Mouse (Mus musculus) frontal cortex, postnatal 36 days (tissue): ENCODE data around the gene Lrrc29.

Experiments
- DNase-seq, 2 experiments: peaks; one replicate each; pipeline ENCODE4 v3.0.0; 2022; ENCODE audit warnings: low spot score in 2 of 2

Gene Lrrc29

DNA sequence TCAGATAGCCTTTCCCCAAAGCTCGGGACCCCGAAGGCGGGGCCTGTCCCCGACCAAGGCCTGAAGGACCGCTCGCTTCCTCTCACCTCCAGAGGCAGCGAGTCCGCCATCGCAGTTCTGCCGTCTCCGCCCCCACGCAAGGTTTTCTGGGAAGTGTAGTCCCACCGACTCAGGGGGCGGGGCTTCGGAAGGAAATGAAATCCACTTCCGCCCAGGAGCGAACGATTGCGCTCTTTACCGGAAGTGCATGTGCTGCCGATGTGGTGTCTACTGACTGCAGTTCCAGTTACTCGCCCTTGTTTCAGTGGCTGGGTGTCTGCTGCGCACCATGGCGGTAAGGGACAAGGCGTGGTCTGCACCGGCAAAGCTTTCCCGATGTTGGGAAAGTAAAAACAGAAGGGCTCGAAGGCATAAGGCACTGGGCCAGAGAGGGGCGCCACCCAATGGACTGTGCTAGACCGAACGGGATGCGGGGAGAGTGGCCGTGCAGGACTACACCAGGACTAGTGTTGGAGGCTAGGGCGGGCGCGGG, at the start of gene Lrrc29, which contains the start of gene Tmem208:
Gene Lrrc29, minus strand, starts transcription at position 138 of the 532 bp plus-strand sequence.
Gene Tmem208, plus strand, starts transcription at position 214 of the 532 bp plus-strand sequence.
- DNase-seq = peak; percentile 95 to 97

DNA sequence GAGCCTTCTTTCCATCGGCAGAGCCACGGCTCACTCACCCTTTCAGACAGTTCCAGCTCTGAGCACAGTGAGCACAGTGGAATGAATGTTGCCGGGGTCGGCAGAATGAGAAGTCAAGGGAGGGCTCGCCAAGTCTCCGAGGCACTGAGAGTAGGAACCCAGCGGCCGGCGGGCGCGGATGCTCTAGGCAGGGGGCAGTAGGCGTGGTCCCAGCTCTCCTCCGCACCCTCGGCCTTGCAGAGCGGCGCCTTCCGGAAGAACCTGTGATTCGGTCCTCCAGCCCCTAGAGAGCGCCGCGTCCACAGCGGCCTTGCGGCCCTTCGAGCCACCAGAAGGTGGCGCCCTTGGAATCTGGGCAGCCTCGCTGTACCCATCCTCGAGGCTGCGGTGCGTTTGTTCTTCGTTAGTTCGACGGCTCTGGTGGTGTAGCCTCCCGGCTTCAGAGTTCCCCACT, 48.5 kb upstream of the Lrrc29 start:
- DNase-seq = no peak

DNA sequence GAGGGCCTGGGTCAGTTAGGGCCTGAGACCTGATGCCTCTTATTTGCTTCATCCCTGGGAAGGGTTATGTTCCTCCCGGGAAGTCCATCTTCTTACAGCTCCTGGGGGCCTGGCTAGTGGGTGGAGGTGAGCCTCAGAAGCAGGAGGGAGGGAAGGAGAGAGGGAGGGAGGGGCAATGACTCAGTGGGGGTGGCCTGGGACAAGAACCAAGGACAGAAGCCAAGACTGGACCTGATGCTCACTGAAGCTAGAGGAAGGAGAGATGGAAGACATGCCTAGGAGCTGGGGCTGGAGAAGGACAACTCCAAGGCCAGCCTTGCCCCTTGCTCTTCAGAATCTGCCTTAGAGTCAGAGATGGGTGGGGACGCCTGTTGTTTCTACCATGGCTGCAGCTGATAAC, 47.0 kb upstream of the Lrrc29 start, which contains the start of gene Plekhg4:
Gene Plekhg4, plus strand, starts transcription at position 243 of the 400 bp plus-strand sequence.
- no peak for DNase-seq

DNA sequence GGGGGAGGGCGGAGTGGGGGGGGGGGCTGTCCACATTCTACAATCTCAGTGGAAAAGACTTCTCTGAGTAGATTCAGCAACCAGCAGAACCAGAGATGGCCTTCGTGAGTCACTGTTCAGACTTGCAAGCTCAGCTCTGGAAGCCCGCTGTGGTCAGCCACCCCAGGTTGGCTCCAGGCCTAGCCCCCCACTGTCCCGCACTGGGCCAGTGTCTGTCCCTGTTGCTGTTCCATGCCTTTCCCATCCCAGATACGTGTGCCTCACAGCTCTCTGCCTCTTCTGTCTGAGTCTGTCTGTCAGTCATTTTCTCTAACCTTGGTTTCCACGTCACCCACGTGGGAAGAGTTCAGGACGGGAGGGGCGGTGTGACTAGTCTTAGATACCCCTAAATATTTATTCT, 46.4 kb upstream of the Lrrc29 start:
- DNase-seq = no peak

DNA sequence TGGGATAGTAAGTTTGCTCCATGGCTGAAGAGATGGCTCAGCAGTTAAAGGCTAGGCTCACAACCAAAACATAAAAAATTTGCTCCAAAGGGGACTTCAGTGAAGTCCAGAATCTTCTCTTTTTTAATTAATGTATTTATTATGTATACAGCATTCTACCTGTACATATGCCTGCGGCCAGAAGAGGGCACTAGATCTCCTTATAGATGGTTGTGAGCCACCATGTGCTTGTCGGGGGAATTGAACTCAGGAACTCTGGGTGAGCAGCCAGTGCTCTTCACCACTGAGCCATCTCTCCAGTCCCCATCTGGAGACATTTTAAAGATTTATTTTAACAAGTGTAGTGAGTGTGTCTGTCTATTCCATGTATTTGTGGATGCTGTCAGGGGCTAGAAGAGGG, 41.0 kb upstream of the Lrrc29 start:
- no peak for DNase-seq

DNA sequence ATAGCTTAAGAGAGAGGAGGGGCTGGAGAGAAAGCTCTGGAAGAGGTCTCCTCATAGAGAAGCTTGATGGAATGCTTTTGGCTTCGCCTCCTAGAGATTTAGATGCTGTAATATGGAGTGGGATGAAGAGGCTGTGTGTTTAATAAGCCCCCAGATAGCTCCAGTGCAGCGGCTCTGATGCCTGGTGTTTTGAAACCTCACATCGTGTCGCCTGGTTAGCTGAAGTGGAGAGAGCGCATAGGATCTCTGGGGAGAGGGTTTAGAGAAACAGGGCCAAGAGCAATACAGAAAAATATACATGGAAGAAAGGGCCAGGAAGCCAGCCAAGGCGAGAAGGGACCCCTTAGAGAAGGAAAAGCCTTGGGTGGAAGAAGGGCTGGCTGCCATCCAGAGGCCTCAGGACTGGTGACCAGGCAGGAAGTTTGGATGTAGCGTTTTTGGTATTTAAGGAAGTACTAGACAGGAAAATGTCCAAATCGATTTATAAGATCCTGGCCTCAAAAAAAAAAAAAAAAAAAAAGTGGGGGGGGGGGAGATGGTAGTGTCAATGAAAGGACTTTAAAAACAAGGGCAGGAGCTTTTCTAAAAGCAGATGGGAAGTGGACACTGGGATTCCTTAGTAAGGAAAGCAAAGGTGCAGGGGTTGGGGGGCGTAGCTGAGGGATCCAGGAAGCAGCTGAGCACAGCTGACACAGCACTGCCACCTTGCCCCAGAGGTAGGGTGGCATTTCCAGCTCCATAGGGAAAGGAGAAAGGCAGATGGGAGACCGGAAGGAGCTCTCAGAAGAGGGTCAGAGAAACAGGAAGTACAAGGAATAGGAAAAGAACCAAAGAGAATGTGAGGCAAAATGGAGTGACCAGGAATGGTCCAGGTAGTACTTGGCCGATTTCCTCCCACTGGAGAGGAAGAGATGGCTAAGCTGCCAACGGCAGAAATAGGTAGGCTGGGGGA, 35.9 kb upstream of the Lrrc29 start:
- DNase-seq = no peak

DNA sequence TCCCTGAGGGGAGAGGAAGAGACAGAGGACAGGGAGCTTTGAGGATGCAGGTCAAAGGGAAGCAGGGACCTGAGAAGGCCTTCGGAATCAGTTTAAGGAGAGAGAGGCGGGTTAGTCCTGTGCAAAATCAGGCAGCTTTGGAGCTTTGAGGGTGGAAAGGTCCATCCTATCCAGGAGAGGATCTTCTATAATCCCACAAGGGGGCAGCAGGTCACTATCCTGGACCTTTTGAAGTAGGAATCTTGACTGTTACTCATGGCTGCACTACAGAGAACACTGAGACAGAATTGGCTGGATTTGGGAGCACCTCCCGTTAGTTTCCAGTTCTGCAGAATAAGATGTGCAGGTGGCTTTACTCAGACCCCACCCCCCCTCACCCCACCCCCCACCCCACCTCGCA, 33.6 kb upstream of the Lrrc29 start:
- no peak for DNase-seq

DNA sequence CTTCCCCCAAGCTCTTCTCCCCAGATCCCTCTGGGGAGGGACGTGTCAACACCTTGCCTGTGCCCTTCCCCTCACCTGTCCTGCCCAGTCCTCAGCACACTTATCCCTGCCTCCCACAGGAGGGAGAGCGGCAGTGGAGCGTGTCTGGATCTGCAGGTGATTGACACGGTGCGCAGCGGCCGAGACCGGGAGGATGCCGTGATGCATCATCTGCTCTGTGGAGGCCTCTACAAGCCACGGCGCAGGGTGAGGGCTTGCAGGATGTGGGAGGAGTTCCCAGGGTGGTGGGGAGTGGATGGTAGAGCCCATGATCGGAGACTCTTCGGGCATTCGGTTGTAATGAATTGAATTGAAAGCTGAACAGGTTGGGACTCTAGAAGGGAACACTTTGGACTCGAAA, 33.1 kb upstream of the Lrrc29 start:
- no peak for DNase-seq

DNA sequence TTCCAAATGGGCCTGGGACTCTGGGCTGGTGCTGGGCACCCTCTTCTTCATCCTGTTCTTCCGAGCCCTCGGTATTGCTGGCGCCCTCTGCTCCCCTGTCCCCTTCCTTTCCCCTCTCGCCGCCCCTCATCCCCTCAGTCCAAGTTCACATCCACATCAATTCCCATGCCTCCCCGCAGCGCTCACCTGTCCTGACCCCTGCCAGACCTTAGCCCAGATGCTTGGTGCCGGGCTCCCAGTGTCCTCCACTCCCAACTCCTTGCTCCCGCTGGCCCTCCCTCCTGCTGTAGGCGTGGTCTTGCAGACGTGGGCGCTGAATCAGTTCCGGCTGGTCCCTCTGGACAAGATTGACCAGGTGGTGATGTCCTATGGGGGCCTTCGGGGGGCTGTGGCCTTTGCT, 30.6 kb upstream of the Lrrc29 start:
- no peak for DNase-seq

DNA sequence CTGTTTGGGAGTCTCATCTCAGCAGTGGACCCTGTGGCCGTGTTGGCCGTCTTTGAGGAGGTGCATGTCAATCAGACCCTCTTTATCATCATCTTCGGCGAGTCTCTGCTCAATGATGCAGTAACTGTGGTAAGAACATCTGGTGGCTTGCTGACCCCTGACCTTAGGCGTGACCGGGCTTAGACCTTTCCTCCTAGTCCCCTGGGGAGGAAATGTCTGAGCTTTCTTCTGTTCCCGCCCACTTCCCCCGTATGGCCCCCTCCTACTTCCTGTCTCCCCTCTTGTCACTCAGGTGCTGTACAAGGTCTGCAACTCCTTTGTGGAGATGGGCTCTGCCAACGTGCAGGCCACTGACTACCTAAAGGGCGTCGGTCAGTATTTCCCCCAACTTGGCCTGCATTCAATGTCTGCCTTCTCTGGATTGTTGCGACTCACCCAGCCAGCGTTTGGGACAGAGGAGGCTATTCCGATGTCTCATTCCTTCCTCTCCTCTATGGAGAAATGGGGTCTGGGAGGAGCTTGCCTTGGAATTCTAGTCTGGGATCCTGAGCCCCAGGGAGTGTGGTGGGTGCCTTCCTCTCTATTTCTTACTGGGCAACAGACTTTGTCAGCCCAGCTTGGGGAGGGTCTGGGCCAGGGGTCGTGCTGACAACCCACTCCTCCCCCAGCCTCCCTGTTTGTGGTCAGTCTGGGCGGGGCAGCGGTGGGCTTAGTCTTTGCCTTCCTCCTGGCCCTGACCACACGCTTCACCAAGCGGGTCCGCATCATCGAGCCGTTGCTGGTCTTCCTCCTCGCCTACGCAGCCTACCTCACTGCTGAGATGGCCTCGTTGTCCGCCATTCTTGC, 29.3 kb upstream of the Lrrc29 start:
- DNase-seq = no peak

DNA sequence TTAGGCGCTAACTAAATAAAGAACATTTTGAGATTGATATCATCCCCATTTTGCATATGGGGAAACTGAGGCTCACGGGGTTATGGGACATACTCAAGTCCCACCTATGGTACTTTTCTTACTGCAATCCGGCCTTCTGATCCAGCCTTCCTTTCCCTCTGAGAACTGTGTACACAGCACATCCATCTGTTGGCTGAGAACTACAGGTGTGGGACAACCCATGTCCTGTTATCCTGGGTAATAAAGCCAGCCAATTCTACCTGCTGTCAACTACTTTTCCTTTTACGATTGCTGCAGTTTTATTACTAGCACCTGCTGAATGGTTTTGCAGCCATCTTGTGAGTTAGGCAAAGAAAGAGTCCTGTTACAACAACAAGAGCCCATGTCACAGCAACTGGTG, 28.5 kb upstream of the Lrrc29 start:
- DNase-seq = no peak

DNA sequence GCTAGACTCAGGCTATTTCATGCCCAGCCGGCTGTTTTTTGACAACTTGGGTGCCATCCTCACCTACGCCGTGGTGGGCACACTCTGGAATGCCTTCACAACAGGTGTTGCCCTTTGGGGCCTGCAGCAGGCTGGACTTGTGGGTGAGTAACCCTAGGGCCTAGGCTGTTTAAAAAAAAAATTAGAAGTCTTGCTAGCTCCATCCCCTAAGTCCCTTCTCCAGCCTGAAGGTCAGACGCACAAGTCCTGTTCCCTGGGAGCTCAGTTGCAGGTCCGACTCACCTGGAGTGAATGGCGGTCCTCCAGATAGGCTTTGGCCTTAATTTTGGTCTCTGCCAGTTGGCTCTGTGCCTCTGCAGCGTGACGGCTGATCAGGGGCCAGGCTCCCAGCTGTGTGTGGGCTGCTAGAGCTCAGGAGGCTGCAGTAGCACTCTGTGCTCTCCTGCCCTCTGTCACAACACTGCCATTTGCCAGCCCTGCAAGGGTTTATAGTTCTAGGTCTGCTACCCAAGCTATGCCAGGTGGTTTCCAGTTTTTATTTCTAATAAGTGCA, 27.6 kb upstream of the Lrrc29 start:
- no peak for DNase-seq

DNA sequence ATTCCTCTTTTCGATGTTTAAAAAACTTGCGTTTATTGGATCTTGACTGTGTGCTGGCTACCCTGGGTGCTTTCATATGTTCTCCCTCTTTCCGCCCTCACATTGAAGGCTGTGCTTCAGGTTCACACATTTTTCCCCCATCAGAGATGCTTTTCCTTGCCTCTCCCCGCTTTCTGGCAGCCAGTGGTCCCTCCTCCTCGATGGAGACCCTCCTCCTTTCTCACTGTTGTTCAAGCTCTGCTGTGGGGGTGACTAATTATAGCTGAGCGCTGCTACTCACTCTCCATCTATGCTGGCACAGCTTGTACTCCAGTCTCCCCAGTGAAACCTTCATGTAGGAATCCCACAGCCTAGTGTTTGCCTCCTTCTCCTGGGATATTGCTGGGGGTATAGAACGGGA, 24.1 kb upstream of the Lrrc29 start:
- DNase-seq = peak; percentile 10 to 36

DNA sequence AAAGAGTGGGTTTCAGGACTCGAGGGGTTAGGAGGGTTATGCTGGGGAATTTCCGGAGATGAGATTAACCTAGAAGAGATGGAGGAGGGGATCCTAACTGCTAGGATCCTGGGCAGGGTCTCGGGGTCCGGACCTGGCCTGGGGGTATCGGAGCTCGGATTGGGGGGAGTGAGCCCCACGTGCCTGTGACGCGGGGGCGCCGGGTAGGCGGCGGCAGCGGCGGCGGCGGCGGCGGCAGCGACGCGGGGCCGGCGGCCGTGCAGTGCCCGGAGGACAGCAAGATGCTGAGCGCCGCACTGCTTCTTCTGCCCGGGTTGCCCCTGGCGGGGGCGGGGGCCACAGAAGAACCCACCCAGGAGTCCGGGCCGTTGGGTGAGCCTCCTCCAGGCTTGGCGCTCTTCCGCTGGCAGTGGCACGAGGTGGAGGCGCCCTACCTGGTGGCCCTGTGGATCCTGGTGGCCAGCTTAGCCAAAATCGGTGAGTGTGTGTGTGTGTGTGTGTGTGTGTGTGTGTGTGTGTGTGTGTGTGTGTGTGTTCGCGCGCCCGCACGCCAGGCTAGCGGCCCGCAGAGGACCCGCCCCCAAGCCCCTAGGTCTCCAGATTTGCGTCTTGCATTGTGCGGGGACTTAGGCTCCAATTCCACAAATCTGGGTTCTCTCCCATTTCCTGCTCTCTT, 23.2 kb upstream of the Lrrc29 start:
- peak; percentile 24 to 44 for DNase-seq

DNA sequence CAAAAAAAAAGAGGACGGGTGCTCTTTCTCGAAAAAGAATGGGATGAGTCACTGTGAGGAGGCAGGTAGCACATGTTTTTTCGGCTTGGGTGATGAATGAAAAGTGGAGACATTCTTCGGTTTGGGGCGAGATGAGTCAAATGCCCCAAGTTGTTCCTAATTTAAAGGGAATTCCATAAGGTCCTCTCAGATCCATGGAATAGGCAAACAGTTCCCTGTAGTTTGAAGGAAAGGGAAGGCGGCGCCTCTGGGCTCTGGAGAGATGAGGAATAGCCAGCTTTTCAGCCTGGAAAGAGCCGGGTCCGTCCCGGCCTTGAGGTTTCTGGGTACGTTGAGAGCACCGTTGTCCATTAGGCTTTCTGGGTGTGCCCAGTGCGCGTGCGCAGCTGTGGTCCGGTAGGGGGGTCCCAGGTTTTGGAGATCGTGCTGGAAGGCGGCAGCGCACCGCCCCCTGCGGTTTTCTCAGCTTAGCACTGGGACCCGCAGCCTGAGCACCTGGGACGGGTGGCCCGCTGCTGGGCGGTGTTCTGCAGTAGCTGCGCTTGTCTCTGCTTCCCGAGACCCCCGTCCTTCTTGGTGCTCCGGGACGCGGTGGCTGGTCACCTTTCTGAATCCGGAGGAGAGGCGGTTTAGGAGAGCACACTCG, 22.5 kb upstream of the Lrrc29 start, which contains the start of gene Slc9a5:
Gene Slc9a5, plus strand, starts transcription at position 394 of the 646 bp plus-strand sequence.
- peak; percentile 38 to 55 for DNase-seq

DNA sequence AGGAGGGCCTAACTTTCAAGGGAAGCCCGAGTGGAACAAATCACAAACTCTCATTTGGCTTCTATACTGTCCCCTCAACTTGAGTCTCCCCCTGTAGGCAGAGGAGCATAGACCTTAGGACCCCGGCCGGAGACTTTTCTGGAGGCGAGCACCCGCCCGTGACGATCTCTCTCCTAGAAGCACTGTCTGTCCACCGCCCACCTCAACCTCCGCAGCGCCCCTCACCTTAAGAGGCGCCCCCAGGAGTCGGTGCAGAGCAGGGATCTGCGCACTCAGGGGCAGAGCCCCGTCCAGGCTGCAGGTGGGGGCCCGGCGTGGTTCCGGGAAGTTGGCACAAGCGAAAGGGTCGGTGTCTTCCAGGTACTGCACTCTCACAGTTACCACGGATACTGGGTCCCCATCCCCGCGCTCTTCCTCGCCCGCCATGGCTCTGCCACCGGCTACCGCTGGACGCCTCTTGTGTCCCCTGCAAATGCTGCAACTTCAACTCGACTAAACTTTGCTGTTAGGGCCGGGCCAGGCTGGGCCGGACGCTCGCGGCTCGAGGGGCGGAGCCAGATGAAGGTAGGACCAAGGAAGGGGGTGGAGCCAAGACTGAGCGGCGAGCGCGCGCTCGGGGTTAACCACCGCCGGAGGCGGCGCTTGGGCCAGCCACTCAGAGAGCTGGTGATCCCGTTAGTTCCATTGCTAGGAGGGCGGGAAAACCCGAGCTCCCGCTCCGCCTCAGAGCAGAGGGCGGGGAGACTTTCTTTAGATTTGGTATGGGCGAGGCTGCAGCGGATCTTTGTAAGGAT, 21.5 kb upstream of the Lrrc29 start, which contains the start of gene Fhod1:
Gene Fhod1, minus strand, starts transcription at position 526 of the 794 bp plus-strand sequence.
- peak; percentile 81 to 87 for DNase-seq

DNA sequence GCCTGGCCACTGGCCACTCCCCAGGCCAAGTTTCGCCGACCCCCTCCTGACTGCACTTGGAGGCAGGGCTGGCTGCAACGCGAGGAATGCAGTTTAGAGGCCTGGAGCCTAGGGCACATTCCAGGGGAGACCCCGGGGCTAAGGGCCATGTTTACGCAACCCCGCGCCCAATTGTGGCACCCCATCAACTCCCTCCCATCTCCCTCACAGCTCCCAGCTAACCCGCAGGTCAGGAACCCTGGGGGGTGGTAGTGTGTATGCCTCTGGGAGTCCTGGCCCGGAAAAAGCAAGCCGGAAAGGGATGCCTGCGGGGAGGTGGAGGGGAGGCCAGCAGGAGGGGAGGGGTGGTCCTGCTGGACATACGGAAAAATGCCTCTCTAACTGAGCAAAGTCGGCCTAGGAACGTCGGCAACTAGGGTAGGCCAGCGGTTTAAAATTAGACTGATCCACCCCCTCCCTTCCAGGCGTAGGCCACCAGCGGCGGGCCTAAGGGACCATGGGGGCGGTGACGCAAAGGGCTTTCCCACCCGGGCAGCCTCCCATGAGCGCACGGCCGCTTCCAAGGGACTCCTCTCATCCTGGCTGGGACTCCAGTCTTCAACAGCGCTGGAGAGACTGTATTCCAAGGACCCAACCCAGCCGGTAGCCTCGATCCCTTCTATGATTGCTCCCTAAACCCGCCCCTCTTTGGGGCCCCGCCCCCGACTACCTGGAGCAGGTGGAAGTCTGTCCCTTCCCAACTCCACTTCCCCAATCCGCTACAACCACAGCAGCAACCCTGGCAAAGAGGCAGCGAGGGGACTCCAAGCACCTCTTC, 20.7 kb upstream of the Lrrc29 start:
- DNase-seq = peak; percentile 39 to 42

DNA sequence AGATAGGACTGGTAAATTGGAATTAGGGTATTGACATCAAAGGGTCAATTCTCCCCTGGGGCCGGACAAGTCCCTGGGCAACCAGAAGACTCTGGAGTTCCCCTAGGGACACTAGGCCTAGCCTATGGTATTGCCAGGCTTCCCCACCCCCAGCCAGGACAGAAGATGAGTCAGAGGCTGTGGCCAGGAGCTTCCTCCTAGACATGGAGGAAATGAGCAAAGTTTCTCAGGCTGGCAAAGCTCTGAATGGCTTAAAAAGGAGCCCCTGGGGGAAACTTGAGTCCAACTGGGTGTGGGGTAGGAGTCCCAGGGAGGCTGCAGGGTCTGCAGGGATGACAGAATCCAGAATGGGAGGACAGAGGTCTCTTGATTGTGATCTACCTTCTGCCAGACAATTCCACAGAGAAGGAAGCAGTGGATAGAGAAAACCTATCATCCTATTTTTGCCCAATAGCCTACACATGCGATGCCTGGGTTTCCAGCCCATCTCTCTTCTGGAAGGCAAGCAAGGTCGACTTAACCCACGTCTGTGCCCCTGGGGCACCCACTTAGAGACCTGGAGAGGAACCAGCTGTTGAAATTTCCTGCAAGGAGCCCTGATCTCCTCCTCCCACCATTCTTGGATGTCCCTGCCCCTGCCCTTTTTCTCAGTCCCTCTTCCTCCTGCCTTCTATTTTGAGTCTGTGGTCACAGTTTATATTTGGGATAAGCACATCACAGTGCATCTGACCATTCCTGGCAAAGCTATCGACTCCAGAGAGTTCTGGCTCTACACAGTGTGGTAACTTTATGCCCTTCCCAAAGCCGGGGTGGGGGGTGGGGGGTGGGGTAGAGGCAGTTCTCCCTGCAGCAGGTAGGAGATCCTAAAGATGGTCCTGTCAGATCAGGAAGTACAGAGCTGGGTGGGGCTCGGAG, 19.2 kb upstream of the Lrrc29 start:
- DNase-seq = no peak
